Mouse (Mus musculus): ENCODE data around the gene Gm20817. TPM values are rescaled to one million over a fixed set of nuclear protein-coding genes. Genes with fewer than 3 reads are reported as not detected.
"Not testable (repeated sequence)": the region's sequence is repeated elsewhere in the genome, so short reads cannot be mapped to it uniquely, and the experiment has no call there.

Gm20817 gene
- not detected in 2 replicates for polyA plus RNA-seq (2015; fragmentation: Nextera tagmentation; extraction: Ambion mirVana)

DNA sequence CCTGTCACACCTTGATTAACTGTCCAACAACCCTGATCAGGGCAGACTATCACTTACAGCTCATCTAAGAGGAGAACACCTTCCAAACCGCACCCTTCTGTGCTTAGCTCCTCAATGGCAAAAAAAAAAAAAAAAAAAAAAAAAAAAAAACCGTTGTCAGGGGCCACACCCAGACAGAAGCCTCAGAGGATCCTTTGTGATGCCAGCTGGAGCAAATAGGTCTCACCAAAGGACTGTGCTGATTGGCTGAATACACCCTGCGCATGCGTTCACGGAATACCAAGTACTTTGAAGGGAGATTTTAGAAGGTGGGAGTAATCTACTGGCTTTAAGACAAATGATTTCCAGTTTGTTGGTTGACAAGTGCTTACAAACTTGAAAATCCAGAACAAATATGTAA is at the start of gene Gm20817:
TSS of gene Gm20817 (minus strand) at position 101 of the 400 bp plus-strand sequence.
- not testable (repeated sequence) for H3K27me3 ChIP-seq (replicated peaks; ENCODE audit: control insufficient read depth, insufficient read depth, low read length); H3K36me3 ChIP-seq (ENCODE audit: control insufficient read depth, insufficient read depth, low read length); H3K9ac ChIP-seq (ENCODE audit: low read depth, low read length)

More for the DNA sequence above, at the start of gene Gm20817:
- H3K4me2 ChIP-seq (ENCODE audit: low read length); H3K9me3 ChIP-seq (ENCODE audit: control insufficient read depth, low read length); H3K4me1 ChIP-seq (ENCODE audit: control insufficient read depth, insufficient read depth, low read depth, low read length); H3K27ac ChIP-seq (ENCODE audit: low read depth, low read length); H3K4me3 ChIP-seq (ENCODE audit: low read length); ATAC-seq: not testable (repeated sequence)
- WGBS = no CpG with 5 or more reads among the region's 5 CpGs

All from hindbrain, embryonic 16.5 days (tissue).